Mouse (Mus musculus) MEL (cell line): ENCODE results near the gene Psma5. TPM values are rescaled to one million over a fixed set of nuclear protein-coding genes. Genes with fewer than 3 reads are reported as not detected.

Experiments
- DNase-seq: peaks from one replicate; pipeline ENCODE4 v3.0.0; 2011; ENCODE audit warnings: low read depth, low spot score
- H3K27ac ChIP-seq: 2 replicates; pipeline ENCODE4 v1.5.1; 2012; ENCODE audit warnings: low read depth, mild to moderate bottlenecking, control low read depth, low read length, moderate library complexity; ENCODE audit not compliant: control insufficient read depth
- H3K27me3 ChIP-seq, 2 experiments: fragments of 150-350 bp in 1 of 2; sonication (generic) in 1 of 2; 2 replicates each; pipeline ENCODE4 v1.6.1; 2012; ENCODE audit warnings: low read length in 2 of 2, mild to moderate bottlenecking in 2 of 2, improper control_type of control experiment in 1 of 2, moderate library complexity in 1 of 2; ENCODE audit not compliant: insufficient read depth in 2 of 2, control insufficient read depth in 1 of 2
- H3K36me3 ChIP-seq, 2 experiments: 2 replicates each; pipeline ENCODE4 v1.6.1; 2012 to 2014; ENCODE audit warnings: low read length in 2 of 2, improper control_type of control experiment in 1 of 2, inconsistent platforms in 1 of 2, mild to moderate bottlenecking in 1 of 2; ENCODE audit not compliant: insufficient read depth in 2 of 2, control insufficient read depth in 1 of 2
- H3K4me1 ChIP-seq, 2 experiments: fragments of 150-350 bp in 1 of 2; sonication (generic) in 1 of 2; 2 replicates each; pipeline ENCODE4 v1.6.1; 2012; ENCODE audit warnings: low read length in 2 of 2, improper control_type of control experiment in 1 of 2, mild to moderate bottlenecking in 1 of 2; ENCODE audit not compliant: insufficient read depth in 2 of 2, control insufficient read depth in 1 of 2
- H3K4me3 ChIP-seq, 2 experiments: fragments of 150-350 bp in 1 of 2; sonication (generic) in 1 of 2; 2 replicates each; pipeline ENCODE4 v1.5.1; 2012; ENCODE audit warnings: low read depth in 2 of 2, low read length in 2 of 2, mild to moderate bottlenecking in 2 of 2, moderate library complexity in 2 of 2, control low read depth in 1 of 2, improper control_type of control experiment in 1 of 2; ENCODE audit not compliant: control insufficient read depth in 1 of 2, insufficient read depth in 1 of 2
- H3K79me2 ChIP-seq: 2 replicates; pipeline ENCODE4 v1.6.1; 2012; ENCODE audit warnings: mild to moderate bottlenecking, low read length, moderate library complexity; ENCODE audit not compliant: control insufficient read depth, poor library complexity, insufficient read depth
- H3K9ac ChIP-seq: 2 replicates; pipeline ENCODE4 v1.6.1; 2012; ENCODE audit warnings: low read depth, mild to moderate bottlenecking, control low read depth, low read length, moderate library complexity; ENCODE audit not compliant: control insufficient read depth, poor library complexity, severe bottlenecking
- H3K9me3 ChIP-seq: fragments of 150-350 bp; sonication (generic); replicated peaks from 2 replicates; pipeline ENCODE4 v1.6.1; 2012; ENCODE audit warnings: mild to moderate bottlenecking, low read length, improper control_type of control experiment, moderate library complexity; ENCODE audit not compliant: insufficient read depth
- BHLHE40 ChIP-seq: IDR thresholded peaks from 2 replicates; pipeline ENCODE4 v1.6.1; 2012; ENCODE audit warnings: low read depth, mild to moderate bottlenecking, inconsistent platforms, low read length, improper control_type of control experiment, borderline replicate concordance
- CHD1 ChIP-seq: IDR thresholded peaks from 2 replicates; pipeline ENCODE4 v1.6.1; 2012; ENCODE audit warnings: low read depth, mild to moderate bottlenecking, inconsistent platforms, low read length, improper control_type of control experiment
- CHD2 ChIP-seq: IDR thresholded peaks from 2 replicates; pipeline ENCODE4 v1.6.1; 2011; ENCODE audit warnings: low read length, improper control_type of control experiment
- CTCF ChIP-seq, 3 experiments: IDR thresholded peaks in 2 of 3; conservative IDR thresholded peaks in 1 of 3; 2 replicates each; pipeline ENCODE4 v1.5.1; 2011 to 2012; ENCODE audit warnings: low read length in 3 of 3, low read depth in 2 of 3, mild to moderate bottlenecking in 2 of 3, improper control_type of control experiment in 1 of 3, inconsistent platforms in 1 of 3, mixed read lengths in 1 of 3, moderate library complexity in 1 of 3; ENCODE audit not compliant: control insufficient read depth in 1 of 3, insufficient read depth in 1 of 3, poor library complexity in 1 of 3, severe bottlenecking in 1 of 3
- ELF1 ChIP-seq: IDR thresholded peaks from 2 replicates; pipeline ENCODE4 v1.6.1; 2014; ENCODE audit warnings: low read depth, mild to moderate bottlenecking, inconsistent platforms, low read length, improper control_type of control experiment, moderate library complexity
- EP300 ChIP-seq, 2 experiments: IDR thresholded peaks; 2 replicates each; pipeline ENCODE4 v1.6.1; 2011; ENCODE audit warnings: improper control_type of control experiment in 2 of 2, low read length in 2 of 2, low read depth in 1 of 2, mild to moderate bottlenecking in 1 of 2
- ETS1 ChIP-seq: IDR thresholded peaks from 2 replicates; pipeline ENCODE4 v1.6.1; 2012; ENCODE audit warnings: low read depth, mild to moderate bottlenecking, inconsistent platforms, low read length, improper control_type of control experiment, moderate library complexity
- GABPA ChIP-seq: IDR thresholded peaks from 2 replicates; pipeline ENCODE4 v1.6.1; 2012; ENCODE audit warnings: low read depth, mild to moderate bottlenecking, inconsistent platforms, low read length, improper control_type of control experiment, moderate library complexity
- GATA1 ChIP-seq: IDR thresholded peaks from 2 replicates; pipeline ENCODE4 v1.6.1; 2011; ENCODE audit warnings: low read depth, low read length, improper control_type of control experiment
- HCFC1 ChIP-seq: IDR thresholded peaks from 2 replicates; pipeline ENCODE4 v1.6.1; 2012; ENCODE audit warnings: low read depth, mild to moderate bottlenecking, inconsistent platforms, low read length, improper control_type of control experiment, moderate library complexity
- JUND ChIP-seq: IDR thresholded peaks from 2 replicates; pipeline ENCODE4 v1.6.1; 2011; ENCODE audit warnings: low read depth, mild to moderate bottlenecking, improper control_type of control experiment, low read length
- KAT2A ChIP-seq: conservative IDR thresholded peaks from 2 replicates; pipeline ENCODE4 v1.6.1; 2012; ENCODE audit warnings: low read depth, low read length, improper control_type of control experiment, inconsistent platforms
- MAFK ChIP-seq: IDR thresholded peaks from 2 replicates; pipeline ENCODE4 v1.6.1; 2011; ENCODE audit warnings: low read depth, mild to moderate bottlenecking, low read length, improper control_type of control experiment, borderline replicate concordance
- MAX ChIP-seq: IDR thresholded peaks from 2 replicates; pipeline ENCODE4 v1.6.1; 2011; ENCODE audit warnings: low read length, improper control_type of control experiment
- MAZ ChIP-seq: IDR thresholded peaks from 2 replicates; pipeline ENCODE4 v1.6.1; 2012; ENCODE audit warnings: low read depth, mild to moderate bottlenecking, inconsistent platforms, low read length, improper control_type of control experiment
- MXI1 ChIP-seq: IDR thresholded peaks from 2 replicates; pipeline ENCODE4 v1.6.1; 2011; ENCODE audit warnings: mild to moderate bottlenecking, low read depth, low read length, improper control_type of control experiment
- MYB ChIP-seq: IDR thresholded peaks from 2 replicates; pipeline ENCODE4 v1.6.1; 2011; ENCODE audit warnings: mild to moderate bottlenecking, low read depth, low read length, improper control_type of control experiment
- MYC ChIP-seq: IDR thresholded peaks from 2 replicates; pipeline ENCODE4 v1.6.1; 2011; ENCODE audit warnings: low read depth, mild to moderate bottlenecking, low read length, improper control_type of control experiment, moderate library complexity
- NELFE ChIP-seq: IDR thresholded peaks from 2 replicates; pipeline ENCODE4 v1.6.1; 2011; ENCODE audit warnings: low read depth, low read length, improper control_type of control experiment
- NRF1 ChIP-seq: IDR thresholded peaks from 2 replicates; pipeline ENCODE4 v1.6.1; 2014; ENCODE audit warnings: low read depth, mild to moderate bottlenecking, inconsistent platforms, low read length, improper control_type of control experiment, moderate library complexity; ENCODE audit not compliant: poor library complexity, insufficient read depth, severe bottlenecking
- POLR2A ChIP-seq, 2 experiments: IDR thresholded peaks; 2 replicates each; pipeline ENCODE4 v1.6.1; 2011 to 2012; ENCODE audit warnings: low read length in 2 of 2, mild to moderate bottlenecking in 2 of 2, control low read depth in 1 of 2, improper control_type of control experiment in 1 of 2, low read depth in 1 of 2, moderate library complexity in 1 of 2; ENCODE audit not compliant: control insufficient read depth in 1 of 2, insufficient read depth in 1 of 2, poor library complexity in 1 of 2
- POLR2AphosphoS2 ChIP-seq: IDR thresholded peaks from 2 replicates; pipeline ENCODE4 v1.6.1; 2011; ENCODE audit warnings: low read length, improper control_type of control experiment
- POLR2AphosphoS5 ChIP-seq: IDR thresholded peaks from 2 replicates; pipeline ENCODE4 v1.6.1; 2012; ENCODE audit warnings: low read depth, borderline replicate concordance, mild to moderate bottlenecking, inconsistent platforms, low read length, moderate library complexity, mixed read lengths
- RAD21 ChIP-seq: IDR thresholded peaks from 2 replicates; pipeline ENCODE4 v1.6.1; 2011; ENCODE audit warnings: mild to moderate bottlenecking, low read depth, low read length, improper control_type of control experiment
- RCOR1 ChIP-seq: IDR thresholded peaks from 2 replicates; pipeline ENCODE4 v1.6.1; 2012; ENCODE audit warnings: low read depth, mild to moderate bottlenecking, inconsistent platforms, low read length, improper control_type of control experiment
- SIN3A ChIP-seq: IDR thresholded peaks from 2 replicates; pipeline ENCODE4 v1.6.1; 2012; ENCODE audit warnings: low read length, improper control_type of control experiment, inconsistent platforms
- SMC3 ChIP-seq: IDR thresholded peaks from 2 replicates; pipeline ENCODE4 v1.6.1; 2011; ENCODE audit warnings: low read depth, low read length, improper control_type of control experiment
- TBP ChIP-seq: IDR thresholded peaks from 2 replicates; pipeline ENCODE4 v1.8.0; 2011; ENCODE audit warnings: low read depth, low read length, improper control_type of control experiment
- TCF12 ChIP-seq: IDR thresholded peaks from 2 replicates; pipeline ENCODE4 v1.6.1; 2014; ENCODE audit warnings: low read depth, mild to moderate bottlenecking, inconsistent platforms, low read length, improper control_type of control experiment, moderate library complexity
- UBTF ChIP-seq: IDR thresholded peaks from 2 replicates; pipeline ENCODE4 v1.6.1; 2012; ENCODE audit warnings: low read depth, mild to moderate bottlenecking, inconsistent platforms, low read length, improper control_type of control experiment, moderate library complexity, borderline replicate concordance; ENCODE audit not compliant: insufficient read depth
- USF2 ChIP-seq, 2 experiments: IDR thresholded peaks; 2 replicates each; pipeline ENCODE4 v1.6.1; 2011 to 2012; ENCODE audit warnings: improper control_type of control experiment in 2 of 2, low read length in 2 of 2, borderline replicate concordance in 1 of 2, inconsistent platforms in 1 of 2, low read depth in 1 of 2, mild to moderate bottlenecking in 1 of 2; ENCODE audit not compliant: insufficient read depth in 1 of 2
- ZC3H11A ChIP-seq: IDR thresholded peaks from 2 replicates; pipeline ENCODE4 v1.6.1; 2012; ENCODE audit warnings: low read depth, mild to moderate bottlenecking, inconsistent platforms, low read length, improper control_type of control experiment
- ZKSCAN1 ChIP-seq: IDR thresholded peaks from 2 replicates; pipeline ENCODE4 v1.6.1; 2012; ENCODE audit warnings: low read depth, mild to moderate bottlenecking, inconsistent platforms, low read length, improper control_type of control experiment, moderate library complexity
- ZMIZ1 ChIP-seq: IDR thresholded peaks from 2 replicates; pipeline ENCODE4 v1.6.1; 2012; ENCODE audit warnings: low read depth, mild to moderate bottlenecking, inconsistent platforms, low read length, improper control_type of control experiment, moderate library complexity
- ZNF384 ChIP-seq: IDR thresholded peaks from 2 replicates; pipeline ENCODE4 v1.6.1; 2012; ENCODE audit warnings: low read depth, mild to moderate bottlenecking, inconsistent platforms, low read length, improper control_type of control experiment
- polyA plus RNA-seq, 2 experiments: library from polyadenylated mRNA; stranded (reverse) in 1 of 2; unstranded in 1 of 2; fragments of >175 nt in 1 of 2; fragments of >200 nt in 1 of 2; gene quantifications; 2 replicates each; pipeline versions ENCODE4 v1.2.1 to v1.2.4; 2012; ENCODE audit warnings: low replicate concordance in 2 of 2, low read depth in 1 of 2; ENCODE audit not compliant: insufficient read length in 2 of 2, insufficient read depth in 1 of 2, missing spikeins in 1 of 2
- total RNA-seq: library from RNA; depleted of rRNA; stranded (reverse); fragments of 300-350 nt; gene quantifications from 2 replicates; pipeline ENCODE4 v1.2.3, GENCODE M21; 2012

Psma5 gene
- total and polyA plus RNA-seq, 3 experiments = 353 to 429 TPM; not detected in 1

DNA sequence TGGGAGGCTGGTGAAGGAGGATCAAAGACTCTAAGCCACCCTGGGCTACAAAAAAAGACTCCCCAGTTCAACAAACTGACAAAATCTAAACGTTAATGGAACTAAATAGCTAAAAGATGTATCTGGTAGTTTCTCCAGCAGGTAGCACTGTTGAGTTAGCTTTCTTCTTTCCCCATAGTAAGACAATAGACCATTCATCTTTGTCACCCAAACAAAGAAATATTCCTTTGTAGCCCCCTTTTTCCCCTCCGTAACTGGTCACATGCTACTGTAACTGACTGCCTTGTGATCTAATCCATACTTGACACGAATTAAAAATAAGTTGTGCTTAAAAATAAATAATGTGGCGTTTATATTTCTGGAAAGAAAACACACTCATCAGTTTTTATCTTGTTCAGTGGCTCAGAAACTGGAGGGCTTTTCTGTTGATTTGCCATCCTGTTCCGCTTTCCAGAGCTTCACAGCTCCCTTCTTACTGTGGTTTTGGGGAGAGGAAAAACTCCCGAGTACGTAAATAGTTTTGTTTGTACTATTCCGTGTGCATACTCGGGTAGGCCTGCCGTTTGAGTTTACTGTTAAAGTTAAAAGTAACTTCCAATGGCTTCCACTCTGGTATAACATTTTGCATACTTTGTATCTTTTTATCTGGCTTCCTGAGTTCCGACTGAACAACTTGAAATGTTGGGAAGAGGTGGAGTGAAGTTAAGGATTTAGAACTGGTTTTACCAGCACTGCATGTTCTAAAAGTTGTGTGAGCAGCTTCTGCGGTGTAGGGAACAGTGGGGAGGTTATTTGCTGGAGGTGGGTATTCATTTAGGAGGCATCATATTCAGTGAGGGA lies 25.9 kb downstream of the Psma5 start:
- peak overlapping the region; percentile 74 for H3K9ac ChIP-seq
- peaks cover 1% of the 10 kb centered on the region; the same call in 1 of the 2 replicates for H3K79me2 ChIP-seq
- DNase-seq = peak; percentile 87
- peak overlapping the region; percentile 75 to 82 for H3K4me3 ChIP-seq
- H3K27me3 ChIP-seq = no peaks in the 10 kb centered on the region
- H3K9me3 ChIP-seq = no peaks in the 10 kb centered on the region
- peaks cover 0 to 3% of the 10 kb centered on the region in 2 experiments; a peak in 2 of 4 replicates for H3K36me3 ChIP-seq
- peaks cover 0 to 4% of the 10 kb centered on the region in 2 experiments; a peak in 1 of 4 replicates for H3K4me1 ChIP-seq
- peak overlapping the region; percentile 81 for H3K27ac ChIP-seq
- TF ChIP-seq NELFE (no peak; the same call in 1 of the 2 replicates), SIN3A (peak; percentile 79), CTCF (IDR thresholded peaks at IDR 0.05 in 2 of 3, conservative IDR thresholded peaks at IDR 0.05 in 1 of 3; ENCODE audit: control insufficient read depth in 1 of 3, insufficient read depth in 1 of 3, low read depth in 2 of 3, low read length in 3 of 3, poor library complexity in 1 of 3, severe bottlenecking in 1 of 3) (peak; percentile 10 to 93 (median 56); a peak in 4 of 6 replicates), GABPA (no peak), MYC (peak; percentile 38; the same call in 1 of the 2 replicates), KAT2A (no peak), USF2 (IDR thresholded peaks at IDR 0.05; ENCODE audit: borderline replicate concordance in 1 of 2, insufficient read depth in 1 of 2, low read depth in 1 of 2, low read length in 2 of 2) (no peak), SMC3 (peak; percentile 86), BHLHE40 (no peak), ETS1 (0 out of 2 replicates have a peak, but pooled peaks have one; percentile 25), POLR2AphosphoS2 (no peak), JUND (no peak), MAFK (0 out of 2 replicates have a peak, but pooled peaks have one; percentile 13), ZMIZ1 (0 out of 2 replicates have a peak, but pooled peaks have one; percentile 25), RAD21 (peak; percentile 94), HCFC1 (peak; percentile 22; the same call in 1 of the 2 replicates), MXI1 (peak; percentile 70), POLR2AphosphoS5 (no peak), ZNF384 (no peak; the same call in 1 of the 2 replicates), NRF1 (no peak), CHD2 (no peak), MAX (no peak; the same call in 1 of the 2 replicates), GATA1 (no peak; the same call in 1 of the 2 replicates), CHD1 (no peak), ZKSCAN1 (no peak), ZC3H11A (peak; percentile 92), POLR2A (IDR thresholded peaks at IDR 0.05; ENCODE audit: control insufficient read depth in 1 of 2, insufficient read depth in 1 of 2, low read depth in 1 of 2, low read length in 2 of 2, poor library complexity in 1 of 2) (no peak), EP300 (IDR thresholded peaks at IDR 0.05; ENCODE audit: low read depth in 1 of 2, low read length in 2 of 2) (peak in 1 of 2 experiments; percentile 54; a peak in 2 of 4 replicates), RCOR1 (0 out of 2 replicates have a peak, but pooled peaks have one; percentile 33), MYB (no peak), ELF1 (no peak), MAZ (no peak; the same call in 1 of the 2 replicates), TBP (0 out of 2 replicates have a peak, but pooled peaks have one; percentile 1), TCF12 (0 out of 2 replicates have a peak, but pooled peaks have one; percentile 17), UBTF (no peak)
